Mouse (Mus musculus): ENCODE results near the gene Col25a1. TPM values are rescaled to one million over a fixed set of nuclear protein-coding genes. Genes with fewer than 3 reads are reported as not detected.
A peak's percentile ranks its signal among the peaks of the same experiment; 100 is the strongest.

Gene Col25a1
- polyA plus RNA-seq, 1 experiment = 10.1 TPM

DNA sequence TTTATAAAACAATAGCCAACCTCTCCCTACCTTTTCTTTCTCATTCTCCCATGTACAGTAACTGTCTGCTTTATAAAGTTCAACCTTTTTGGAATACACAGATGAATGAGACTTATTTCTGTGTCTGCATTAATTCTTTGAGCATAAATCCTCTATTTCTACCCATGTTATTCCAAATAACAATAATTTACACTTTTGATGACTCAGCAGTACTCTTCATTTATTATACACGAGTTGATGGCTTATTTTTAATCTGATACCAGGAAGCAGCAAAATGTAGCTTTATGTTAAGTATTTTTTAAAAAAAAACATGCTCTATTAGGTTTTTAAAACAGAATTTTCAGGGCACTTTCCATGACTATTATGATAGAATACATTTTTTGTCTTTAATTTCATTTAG lies 230.6 kb downstream of the Col25a1 start:
- no peak for DNase-seq (ENCODE audit: low read depth)
- TF ChIP-seq POLR2A (IDR thresholded peaks at IDR 0.05; ENCODE audit: borderline replicate concordance, extremely low read depth, insufficient read depth, insufficient read length, poor library complexity, severe bottlenecking) (no peak), CTCF (IDR thresholded peaks at IDR 0.05; ENCODE audit: borderline replicate concordance, extremely low read depth, insufficient read depth, insufficient read length) (no peak)

DNA sequence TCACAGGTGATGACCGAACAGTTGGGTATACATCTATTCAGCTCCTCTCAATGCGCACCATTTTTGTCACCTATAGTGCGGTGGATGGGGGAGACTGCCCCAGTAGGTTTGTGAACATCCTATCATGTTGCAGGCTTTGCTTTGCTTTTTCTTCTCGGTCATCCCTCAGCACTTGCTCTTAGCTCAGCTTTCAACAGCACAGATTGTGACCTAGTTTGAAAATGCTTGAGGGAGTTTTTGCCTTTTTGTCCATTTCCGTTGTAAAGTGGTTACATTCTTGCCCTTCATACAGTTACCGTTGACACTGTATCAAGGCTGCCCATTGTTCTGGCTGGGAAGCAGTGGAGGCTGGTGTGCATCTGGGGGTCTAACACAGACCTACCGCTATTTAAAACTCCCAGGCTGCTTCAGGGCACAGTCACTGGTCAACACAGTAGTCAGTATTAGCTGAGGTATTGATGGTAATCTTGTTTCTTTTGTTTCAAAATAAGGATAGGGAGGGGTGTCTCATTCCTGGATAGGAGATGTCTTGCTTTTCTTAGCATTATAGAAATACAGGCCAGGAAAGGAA lies 231.6 kb downstream of the Col25a1 start:
- no peak for DNase-seq (ENCODE audit: low read depth)
- TF ChIP-seq CTCF (IDR thresholded peaks at IDR 0.05; ENCODE audit: borderline replicate concordance, extremely low read depth, insufficient read depth, insufficient read length) (no peak), POLR2A (IDR thresholded peaks at IDR 0.05; ENCODE audit: borderline replicate concordance, extremely low read depth, insufficient read depth, insufficient read length, poor library complexity, severe bottlenecking) (no peak)

- DNase-seq (ENCODE audit: low read depth) = no peak
- TF ChIP-seq CTCF (IDR thresholded peaks at IDR 0.05; ENCODE audit: borderline replicate concordance, extremely low read depth, insufficient read depth, insufficient read length) (no peak), POLR2A (IDR thresholded peaks at IDR 0.05; ENCODE audit: borderline replicate concordance, extremely low read depth, insufficient read depth, insufficient read length, poor library complexity, severe bottlenecking) (no peak)
Observed at GRCm38 (mm10) chr3:130366917-130367610, 235.8 kb downstream of the Col25a1 start.

DNA sequence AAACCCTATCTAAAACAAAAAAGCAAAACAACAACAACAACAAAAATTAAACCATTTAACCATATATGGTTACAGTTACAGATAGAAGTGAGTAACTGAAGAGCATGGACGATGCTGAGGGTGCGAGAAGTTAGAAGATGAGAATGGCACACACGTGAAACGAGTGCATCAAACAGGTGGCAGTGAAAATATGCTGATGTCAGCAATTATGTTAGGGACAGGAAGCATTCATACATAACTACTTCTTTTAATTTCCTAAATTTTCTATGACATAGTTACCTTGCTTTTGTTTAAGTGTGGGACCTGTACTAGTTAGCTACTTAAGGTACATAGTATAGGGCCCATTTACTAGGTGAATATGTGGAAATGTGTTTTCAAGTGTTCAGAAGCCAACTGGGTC lies 237.1 kb downstream of the Col25a1 start:
- DNase-seq (ENCODE audit: low read depth) = no peak

DNA sequence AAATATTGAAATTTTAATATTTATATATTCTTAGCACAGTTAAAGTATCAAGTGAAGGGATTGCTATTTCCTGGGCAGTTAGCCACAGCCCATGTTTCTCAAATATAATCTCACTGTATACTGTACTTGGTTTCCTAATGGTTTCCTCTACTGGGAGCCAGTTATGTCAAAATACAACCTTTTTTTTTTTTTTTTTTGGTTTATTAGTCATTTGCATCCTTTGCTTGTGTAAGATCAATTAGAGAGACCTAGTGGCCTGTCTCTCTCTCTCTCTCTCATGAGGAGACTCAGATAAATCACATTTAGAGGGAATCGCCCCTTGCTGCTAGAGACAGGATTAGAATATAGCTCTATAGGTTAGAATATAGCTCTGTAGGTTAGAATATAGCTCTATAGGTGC lies 237.8 kb downstream of the Col25a1 start:
- no peak for DNase-seq (ENCODE audit: low read depth)
- TF ChIP-seq POLR2A (IDR thresholded peaks at IDR 0.05; ENCODE audit: borderline replicate concordance, extremely low read depth, insufficient read depth, insufficient read length, poor library complexity, severe bottlenecking) = no peak
- TF ChIP-seq CTCF (IDR thresholded peaks at IDR 0.05; ENCODE audit: borderline replicate concordance, extremely low read depth, insufficient read depth, insufficient read length) = no peak

More for the DNA sequence above, 237.1 kb downstream of the Col25a1 start:
- TF ChIP-seq CTCF (IDR thresholded peaks at IDR 0.05; ENCODE audit: borderline replicate concordance, extremely low read depth, insufficient read depth, insufficient read length) = no peak
- TF ChIP-seq POLR2A (IDR thresholded peaks at IDR 0.05; ENCODE audit: borderline replicate concordance, extremely low read depth, insufficient read depth, insufficient read length, poor library complexity, severe bottlenecking) = no peak

DNA sequence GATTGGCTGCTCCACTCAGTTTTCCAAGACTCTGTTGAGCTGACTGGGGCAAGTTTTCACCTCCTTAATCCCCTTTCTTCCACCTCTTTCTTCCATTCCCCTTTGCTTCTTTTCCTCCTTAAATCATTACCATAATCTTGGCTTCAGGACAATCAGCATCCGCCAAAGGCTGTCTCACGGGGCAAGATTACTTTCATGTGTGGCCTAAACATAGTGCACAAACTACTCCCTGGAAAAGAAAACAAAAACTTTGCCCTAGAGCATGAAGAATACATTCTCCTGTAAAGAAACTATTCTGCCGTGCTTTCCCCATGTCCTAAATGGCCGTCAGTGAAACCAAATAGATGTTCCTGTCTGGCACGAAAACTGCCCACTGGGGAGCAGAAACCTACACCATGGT lies 238.9 kb downstream of the Col25a1 start:
- DNase-seq (ENCODE audit: low read depth) = peak; percentile 20
- no peak for TF ChIP-seq CTCF (IDR thresholded peaks at IDR 0.05; ENCODE audit: borderline replicate concordance, extremely low read depth, insufficient read depth, insufficient read length)
- TF ChIP-seq POLR2A (IDR thresholded peaks at IDR 0.05; ENCODE audit: borderline replicate concordance, extremely low read depth, insufficient read depth, insufficient read length, poor library complexity, severe bottlenecking) = no peak

DNA sequence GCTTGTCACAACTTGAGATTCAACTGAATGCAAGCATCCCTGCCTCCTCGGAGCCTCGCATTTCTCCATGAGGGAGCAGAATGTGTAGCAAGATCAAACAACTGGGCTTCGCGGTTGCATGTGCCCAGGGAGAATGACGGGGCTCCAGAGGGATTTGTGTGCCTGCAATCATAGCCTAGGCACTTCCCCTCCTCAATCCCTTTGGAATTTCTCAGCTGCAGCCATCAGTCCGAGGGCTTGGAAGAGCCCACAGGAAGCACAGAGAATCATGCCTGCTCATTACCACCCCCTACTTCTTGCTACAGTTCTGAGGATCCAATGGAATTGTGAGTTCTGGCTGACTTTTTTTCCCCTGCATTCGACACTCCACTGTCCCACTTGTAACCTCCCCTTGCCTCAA lies 241.8 kb downstream of the Col25a1 start:
- TF ChIP-seq POLR2A (IDR thresholded peaks at IDR 0.05; ENCODE audit: borderline replicate concordance, extremely low read depth, insufficient read depth, insufficient read length, poor library complexity, severe bottlenecking) = no peak
- no peak for TF ChIP-seq CTCF (IDR thresholded peaks at IDR 0.05; ENCODE audit: borderline replicate concordance, extremely low read depth, insufficient read depth, insufficient read length)
- DNase-seq (ENCODE audit: low read depth) = no peak

DNA sequence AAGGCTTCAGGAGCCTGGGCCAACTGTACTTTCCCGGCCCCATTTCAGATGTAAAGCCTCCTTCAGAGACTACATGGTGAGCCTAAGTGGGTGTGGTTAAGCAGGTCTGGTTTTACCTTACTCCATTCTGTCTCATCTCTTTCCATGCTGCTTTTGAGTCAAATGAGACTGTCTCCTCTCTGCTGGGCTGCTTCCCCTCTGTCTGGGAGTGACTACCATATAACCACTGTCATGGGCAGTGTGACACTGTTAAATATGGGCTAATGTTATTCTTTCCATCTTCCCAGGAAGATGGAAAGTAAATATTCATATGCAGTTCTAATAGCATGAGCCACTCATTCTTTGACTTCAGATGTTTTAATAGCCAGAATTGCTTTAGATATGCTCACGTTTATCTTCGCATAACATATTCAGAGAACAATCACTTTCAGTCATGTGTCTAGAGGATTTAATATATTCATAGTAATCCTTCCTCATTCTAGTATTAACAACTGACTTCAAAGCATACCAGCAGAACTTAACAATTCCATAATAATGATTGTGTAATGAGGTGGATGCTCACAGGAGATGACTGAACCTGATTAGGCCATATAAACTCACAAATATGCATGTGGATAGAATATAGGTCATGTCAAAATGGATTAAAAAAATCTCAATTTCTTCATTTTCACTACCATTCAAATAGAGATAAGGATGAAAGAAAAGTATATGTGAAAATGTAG lies 243.5 kb downstream of the Col25a1 start:
- peak; percentile 39 for DNase-seq (ENCODE audit: low read depth)
- TF ChIP-seq POLR2A (IDR thresholded peaks at IDR 0.05; ENCODE audit: borderline replicate concordance, extremely low read depth, insufficient read depth, insufficient read length, poor library complexity, severe bottlenecking) = no peak
- no peak for TF ChIP-seq CTCF (IDR thresholded peaks at IDR 0.05; ENCODE audit: borderline replicate concordance, extremely low read depth, insufficient read depth, insufficient read length)

- no peak for DNase-seq (ENCODE audit: low read depth)
- TF ChIP-seq CTCF (IDR thresholded peaks at IDR 0.05; ENCODE audit: borderline replicate concordance, extremely low read depth, insufficient read depth, insufficient read length) (no peak), POLR2A (IDR thresholded peaks at IDR 0.05; ENCODE audit: borderline replicate concordance, extremely low read depth, insufficient read depth, insufficient read length, poor library complexity, severe bottlenecking) (no peak)
Observed at GRCm38 (mm10) chr3:130377786-130378185, 246.5 kb downstream of the Col25a1 start.

GRCm38 (mm10) chr3:130378626-130379025 lies 247.3 kb downstream of the Col25a1 start:
- TF ChIP-seq POLR2A (IDR thresholded peaks at IDR 0.05; ENCODE audit: borderline replicate concordance, extremely low read depth, insufficient read depth, insufficient read length, poor library complexity, severe bottlenecking) (no peak), CTCF (IDR thresholded peaks at IDR 0.05; ENCODE audit: borderline replicate concordance, extremely low read depth, insufficient read depth, insufficient read length) (no peak)
- peak; percentile 11 for DNase-seq (ENCODE audit: low read depth)

- TF ChIP-seq POLR2A (IDR thresholded peaks at IDR 0.05; ENCODE audit: borderline replicate concordance, extremely low read depth, insufficient read depth, insufficient read length, poor library complexity, severe bottlenecking) = no peak
- no peak for TF ChIP-seq CTCF (IDR thresholded peaks at IDR 0.05; ENCODE audit: borderline replicate concordance, extremely low read depth, insufficient read depth, insufficient read length)
- peak; percentile 23 for DNase-seq (ENCODE audit: low read depth)
Observed at GRCm38 (mm10) chr3:130380299-130380845, 249.1 kb downstream of the Col25a1 start.
